Mouse (Mus musculus) layer of hippocampus, adult 9-10 months (tissue): Measurements from ENCODE around the gene E430018J23Rik.
"Not testable (repeated sequence)": the region's sequence is repeated elsewhere in the genome, so short reads cannot be mapped to it uniquely, and the experiment has no call there.

Source experiments
- DNase-seq: peaks from one replicate; pipeline ENCODE4 v3.0.0; 2022; ENCODE audit warnings: low spot score

Gene E430018J23Rik

GRCm38 (mm10) chr7:127393157-127393943, at the start of gene E430018J23Rik:
Gene E430018J23Rik (minus strand): TSS chr7:127393629.
- DNase-seq, result peak; percentile 99

DNA sequence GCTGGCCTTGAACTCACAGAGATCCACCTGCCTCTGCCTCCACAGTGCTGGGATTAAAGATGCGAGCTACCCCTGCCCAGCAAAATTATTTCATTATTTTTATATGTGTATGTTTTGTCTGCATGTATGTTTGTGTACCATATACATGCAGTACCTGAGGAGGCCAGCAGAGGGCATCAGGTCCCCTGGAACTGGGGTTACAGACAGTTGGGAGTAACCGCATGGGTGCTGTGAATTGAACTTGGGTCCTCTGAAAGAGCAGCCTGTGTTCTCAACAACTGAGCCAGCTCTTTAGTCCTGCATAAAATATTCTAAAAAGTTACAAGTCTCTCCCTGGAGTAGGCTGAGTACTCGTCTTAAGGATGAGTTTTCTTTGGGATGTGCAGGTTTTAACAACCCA, 44.3 kb upstream of the E430018J23Rik start:
- no peak for DNase-seq

DNA sequence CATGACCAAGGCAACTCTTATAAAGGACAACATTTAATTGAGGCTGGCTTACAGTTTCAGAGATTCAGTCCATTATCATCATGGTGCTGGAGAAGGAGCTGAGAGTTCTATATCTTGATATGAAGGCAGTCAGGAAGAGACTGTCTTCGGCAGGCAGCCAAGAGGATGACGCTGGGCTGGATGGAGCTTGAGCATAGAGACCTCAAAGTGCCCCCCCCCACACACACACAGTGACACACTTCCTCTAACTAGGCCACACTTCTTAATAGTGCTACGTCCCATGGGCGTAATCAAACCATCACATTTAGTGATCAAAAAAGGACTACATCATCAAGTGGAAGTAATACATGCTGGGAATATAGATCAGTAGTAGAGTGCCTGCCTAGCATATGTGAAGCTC, 41.8 kb upstream of the E430018J23Rik start:
- no peak for DNase-seq

DNA sequence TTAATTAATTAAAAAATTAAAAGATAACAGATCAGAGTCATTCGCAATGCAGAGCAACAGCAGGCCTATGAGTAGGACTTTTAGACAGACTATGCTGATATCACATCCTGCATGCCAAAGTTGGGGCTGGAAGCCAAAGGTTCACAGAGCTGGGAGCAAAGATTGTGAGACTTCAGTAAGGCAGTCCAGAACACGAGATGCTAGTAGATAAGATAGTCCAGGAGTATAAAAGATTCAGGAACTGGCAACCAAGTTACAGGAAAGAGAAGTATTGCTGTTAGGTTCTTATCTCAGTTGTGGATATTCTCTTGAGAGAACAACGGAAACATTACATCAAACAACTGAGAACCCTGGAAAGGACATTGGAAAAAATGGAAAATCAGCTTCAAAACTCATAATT, 32.9 kb upstream of the E430018J23Rik start:
- DNase-seq, result no peak

DNA sequence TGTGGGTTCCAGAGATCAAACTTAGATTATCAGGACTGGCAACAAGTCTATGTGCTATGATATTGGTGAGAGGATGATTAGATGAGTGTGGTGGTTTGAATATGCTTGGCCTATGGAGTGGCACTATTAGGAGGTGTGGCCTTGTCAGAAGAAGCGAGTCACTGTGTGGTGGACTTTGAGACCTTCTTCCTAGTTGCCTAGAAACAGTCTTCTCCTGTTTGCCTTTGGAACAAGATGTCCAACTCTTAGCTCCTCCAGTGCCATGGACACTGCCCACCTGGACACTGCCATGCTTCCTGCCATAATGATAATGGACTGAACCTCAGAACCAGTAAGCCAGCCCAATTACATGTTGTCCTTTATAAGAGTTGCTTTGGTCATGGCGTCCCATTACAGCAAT, 32.5 kb upstream of the E430018J23Rik start:
- DNase-seq, result no peak

GRCm38 (mm10) chr7:127425291-127425690, 31.9 kb upstream of the E430018J23Rik start:
- no peak for DNase-seq

GRCm38 (mm10) chr7:127422247-127422646, 28.8 kb upstream of the E430018J23Rik start:
- peak; percentile 11 for DNase-seq

GRCm38 (mm10) chr7:127421388-127422191, 28.2 kb upstream of the E430018J23Rik start, which contains the start of gene Zfp688:
Gene Zfp688 (minus strand): TSS chr7:127422068.
- DNase-seq, result peak; percentile 61

DNA sequence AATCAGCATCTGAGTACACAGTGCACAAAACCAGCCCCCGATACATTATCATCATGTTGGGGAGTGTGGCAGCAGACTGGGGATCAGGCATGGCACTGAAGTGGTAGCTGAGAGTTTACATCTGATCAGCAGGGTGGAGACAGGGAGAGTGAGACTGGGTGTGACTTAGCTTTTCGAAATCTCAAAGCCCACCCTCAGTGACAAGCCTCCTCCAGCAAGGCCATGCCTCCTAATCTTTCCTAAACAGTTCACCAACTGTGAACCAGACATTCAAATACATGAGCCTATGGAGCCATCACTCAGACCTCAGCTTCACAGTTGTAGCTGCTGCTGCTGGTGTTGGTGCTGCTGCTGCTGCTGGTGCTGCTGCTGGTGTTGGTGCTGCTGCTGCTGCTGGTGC, 18.0 kb upstream of the E430018J23Rik start:
- no peak for DNase-seq

- peak; percentile 91 for DNase-seq
These were observed 12.9 kb upstream of the E430018J23Rik start, which contains the start of gene Zfp764 for GRCm38 (mm10) chr7:127406002-127406987. Gene Zfp764 (minus strand): TSS chr7:127406822.

GRCm38 (mm10) chr7:127404101-127404500, 10.7 kb upstream of the E430018J23Rik start:
- DNase-seq, result not testable (repeated sequence)

DNA sequence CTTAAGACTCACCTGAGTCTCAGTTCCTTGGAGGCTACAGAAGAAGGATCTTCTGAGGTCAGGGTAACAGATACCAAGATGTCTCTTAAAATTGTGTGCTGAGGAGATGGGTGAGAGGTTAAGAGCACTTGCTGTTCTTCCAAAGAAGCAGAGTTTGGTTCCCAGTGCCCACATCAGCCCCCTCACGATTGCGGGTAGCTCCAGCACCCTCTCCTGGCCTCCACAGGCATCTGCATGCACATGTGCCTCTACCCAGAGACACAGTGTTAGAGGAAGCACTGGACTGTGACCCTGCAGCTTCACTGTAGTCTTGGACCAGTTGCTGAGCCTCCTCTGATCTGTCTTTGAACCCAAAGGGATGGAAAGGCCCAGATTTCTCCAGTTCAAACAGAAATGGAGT, 9.6 kb upstream of the E430018J23Rik start:
- DNase-seq, result no peak

- DNase-seq, result no peak
These were observed 6.9 kb upstream of the E430018J23Rik start for GRCm38 (mm10) chr7:127400355-127400754.

DNA sequence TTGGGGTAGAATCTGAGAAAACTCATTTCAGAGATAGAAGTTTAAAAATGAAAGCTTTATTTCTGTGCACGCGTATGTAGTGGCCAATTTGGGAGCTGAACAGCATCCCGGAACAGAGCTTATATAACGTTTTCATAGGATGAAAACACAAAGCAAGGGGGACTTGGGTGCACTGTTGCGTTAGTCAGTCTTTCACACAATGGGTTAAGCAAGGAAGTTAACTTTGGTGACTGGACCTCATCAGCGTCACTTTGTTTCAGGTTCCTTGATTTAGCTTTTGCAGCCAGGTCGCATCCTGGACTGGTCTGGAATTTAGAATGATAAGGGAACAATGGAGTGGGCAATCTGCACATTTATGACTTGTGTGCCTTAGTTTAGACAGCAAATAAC, 510 bp upstream of the E430018J23Rik start:
- no peak for DNase-seq

DNA sequence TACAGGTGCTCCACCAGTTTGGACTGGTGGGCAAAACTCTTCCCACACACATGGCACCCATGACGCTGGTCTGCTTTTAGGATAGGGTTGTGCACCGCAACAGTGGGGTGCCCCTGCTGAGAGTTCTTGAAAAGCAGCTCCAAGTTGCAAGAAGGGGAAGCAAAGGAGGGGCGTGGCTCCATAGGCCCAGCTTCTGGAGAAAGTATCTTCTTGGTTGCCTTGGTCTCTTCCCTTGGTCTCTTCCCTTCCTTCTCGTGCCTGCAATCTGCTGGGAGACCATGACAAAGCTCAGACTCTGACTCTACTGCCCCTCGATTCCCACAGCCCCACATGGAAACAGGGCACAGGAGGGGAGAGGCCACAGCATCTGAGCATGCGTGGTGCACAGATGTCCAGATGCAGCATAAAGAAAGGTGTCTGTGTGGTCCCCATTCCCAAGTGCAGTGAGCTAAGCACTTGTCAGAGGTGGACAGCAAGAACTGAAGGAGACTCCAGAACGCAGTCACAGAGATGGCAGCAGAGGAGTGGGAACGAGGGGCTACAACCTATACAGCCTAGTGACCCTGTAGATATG, 1.1 kb downstream of the E430018J23Rik start:
- no peak for DNase-seq

GRCm38 (mm10) chr7:127391538-127391937, 1.9 kb downstream of the E430018J23Rik start:
- no peak for DNase-seq

- DNase-seq, result no peak
These were observed 3.1 kb downstream of the E430018J23Rik start for GRCm38 (mm10) chr7:127390306-127390705.

DNA sequence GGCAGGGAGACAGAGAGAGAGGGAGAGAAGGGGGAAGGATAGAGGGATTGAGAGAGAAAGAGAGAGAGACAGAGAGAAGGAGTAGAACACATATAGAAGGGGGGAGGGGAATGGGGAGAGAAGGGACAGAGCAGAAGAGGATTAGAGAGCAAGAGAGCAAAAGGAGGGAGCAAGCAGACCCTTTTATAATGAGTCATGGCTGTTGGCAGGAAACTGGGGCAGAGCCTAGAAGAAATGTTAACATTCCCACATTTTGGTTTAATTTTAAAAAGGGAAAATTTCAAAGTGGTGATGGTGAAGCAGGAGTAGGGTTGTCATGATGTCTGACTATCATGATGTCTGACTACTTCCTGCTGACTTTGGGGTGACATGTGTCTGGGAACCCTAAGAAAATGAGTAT, 5.2 kb downstream of the E430018J23Rik start:
- not testable (repeated sequence) for DNase-seq

- peak; percentile 93 for DNase-seq
These were observed 6.6 kb downstream of the E430018J23Rik start, which contains the start of gene 9130019O22Rik for GRCm38 (mm10) chr7:127386641-127387392. Gene 9130019O22Rik (minus strand): TSS chr7:127387166.

DNA sequence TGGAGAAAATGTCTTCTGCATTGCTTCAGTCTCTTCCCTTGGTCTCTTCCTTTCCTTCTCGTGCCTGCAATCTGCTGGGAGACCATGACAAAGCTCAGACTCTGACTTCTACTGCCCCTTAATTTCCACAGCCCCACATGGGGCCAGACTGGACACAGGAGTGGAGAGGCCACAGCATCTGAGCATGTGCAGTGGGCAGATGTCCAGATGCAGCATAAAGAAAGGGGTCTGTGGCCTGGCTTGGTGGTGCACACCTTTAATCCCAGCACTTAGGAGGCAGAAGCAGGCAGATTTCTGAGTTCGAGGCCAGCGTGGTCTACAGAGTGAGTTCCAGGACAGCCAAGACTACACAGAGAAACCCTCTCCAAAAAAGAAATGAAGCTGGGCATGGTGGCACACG, 7.9 kb downstream of the E430018J23Rik start:
- DNase-seq, result not testable (repeated sequence)
